Mouse (Mus musculus): ENCODE results near the gene Stoml1. TPM values are rescaled to one million over a fixed set of nuclear protein-coding genes. Genes with fewer than 3 reads are reported as not detected.

Stoml1 gene
- 94.8 and 97.2 TPM in 2 replicates for polyA plus RNA-seq (2015; fragmentation: Nextera tagmentation; extraction: Ambion mirVana)

GRCm38 (mm10) chr9:58253033-58253804, at the start of gene Stoml1:
TSS of gene Stoml1 (plus strand) at chr9:58253164.
- H3K27me3 ChIP-seq = no peaks in the 10 kb centered on the region
- H3K9ac ChIP-seq (replicated peaks) = peak within 1 kb of the TSS; percentile 92
- peak within 1 kb of the TSS; percentile 89 for H3K4me3 ChIP-seq (replicated peaks)
- H3K27ac ChIP-seq = peak within 1 kb of the TSS; percentile 76
- H3K4me1 ChIP-seq (replicated peaks) = peaks cover 36% of the 10 kb centered on the region
- H3K9me3 ChIP-seq = no peaks in the 10 kb centered on the region
- ATAC-seq = peak; percentile 97
- H3K36me3 ChIP-seq = peaks cover 29% of the 10 kb centered on the region
- WGBS = 1% methylated on average over 31 of the region's 31 CpGs
- peak within 1 kb of the TSS; percentile 87 for H3K4me2 ChIP-seq (replicated peaks)

- H3K9ac ChIP-seq (replicated peaks) = peak within 1 kb of the TSS; percentile 80
- 1% methylated on average over 42 of the region's 42 CpGs for WGBS
- H3K36me3 ChIP-seq = no peaks in the 10 kb centered on the region
- peaks cover 57% of the 10 kb centered on the region for H3K27me3 ChIP-seq
- no peaks in the 10 kb centered on the region for H3K9me3 ChIP-seq
- peak; percentile 69 for ATAC-seq
- peak within 1 kb of the TSS; percentile 65 for H3K4me2 ChIP-seq (replicated peaks)
- H3K27ac ChIP-seq = peak within 1 kb of the TSS; percentile 93
- H3K4me3 ChIP-seq (replicated peaks) = peak within 1 kb of the TSS; percentile 49
- H3K4me1 ChIP-seq (replicated peaks) = peaks cover 70% of the 10 kb centered on the region
Observed at GRCm38 (mm10) chr9:58203516-58204447, 49.2 kb upstream of the Stoml1 start, which contains the start of the genes Islr and Islr2. TSS of gene Islr (minus strand) at chr9:58204306. TSS of gene Islr2 (minus strand) at chr9:58204319.

- WGBS = 4% methylated on average over 18 of the region's 18 CpGs
- Histone ChIP-seq H3K4me1 (replicated peaks) (peaks cover 63% of the 10 kb centered on the region), H3K36me3 (no peaks in the 10 kb centered on the region), H3K4me2 (replicated peaks) (peak overlapping the region; percentile 65), H3K27me3 (peaks cover 49% of the 10 kb centered on the region), H3K9ac (replicated peaks) (peak overlapping the region; percentile 80), H3K4me3 (replicated peaks) (peak overlapping the region; percentile 49), H3K27ac (peak overlapping the region; percentile 93), H3K9me3 (no peaks in the 10 kb centered on the region)
- peak; percentile 40 for ATAC-seq
Observed at GRCm38 (mm10) chr9:58204448-58205000, 48.4 kb upstream of the Stoml1 start.

- H3K36me3 ChIP-seq = no peaks in the 10 kb centered on the region
- H3K9ac ChIP-seq (replicated peaks) = no peak overlapping the region
- no peak overlapping the region; the same call in 1 of the 2 replicates for H3K27ac ChIP-seq
- peak overlapping the region; percentile 6 for H3K4me3 ChIP-seq (replicated peaks)
- no peak for ATAC-seq
- H3K4me2 ChIP-seq (replicated peaks) = peak overlapping the region; percentile 65
- H3K27me3 ChIP-seq = peaks cover 34% of the 10 kb centered on the region
- H3K4me1 ChIP-seq (replicated peaks) = peaks cover 51% of the 10 kb centered on the region
- H3K9me3 ChIP-seq = no peaks in the 10 kb centered on the region
- 79% methylated on average over 7 of the region's 7 CpGs for WGBS
Observed at GRCm38 (mm10) chr9:58206013-58206412, 47.0 kb upstream of the Stoml1 start.

GRCm38 (mm10) chr9:58209462-58210303, 43.3 kb upstream of the Stoml1 start:
- Histone ChIP-seq H3K4me1 (replicated peaks) (peaks cover 32% of the 10 kb centered on the region), H3K9me3 (no peaks in the 10 kb centered on the region), H3K27ac (no peak overlapping the region), H3K36me3 (no peaks in the 10 kb centered on the region), H3K9ac (replicated peaks) (no peak overlapping the region), H3K4me3 (replicated peaks) (no peak overlapping the region), H3K27me3 (peaks cover 4% of the 10 kb centered on the region; the same call in 1 of the 2 replicates), H3K4me2 (replicated peaks) (no peak overlapping the region)
- ATAC-seq = no peak
- 78% methylated on average over 8 of the region's 8 CpGs for WGBS

GRCm38 (mm10) chr9:58210304-58210627, 42.7 kb upstream of the Stoml1 start:
- peaks cover 32% of the 10 kb centered on the region for H3K4me1 ChIP-seq (replicated peaks)
- H3K9me3 ChIP-seq = no peaks in the 10 kb centered on the region
- H3K36me3 ChIP-seq = no peaks in the 10 kb centered on the region
- H3K4me3 ChIP-seq (replicated peaks) = no peak overlapping the region
- no peak for ATAC-seq
- WGBS = 91% methylated on average over 2 of the region's 2 CpGs
- H3K4me2 ChIP-seq (replicated peaks) = no peak overlapping the region
- H3K27me3 ChIP-seq = peaks cover 4% of the 10 kb centered on the region; the same call in 1 of the 2 replicates
- H3K27ac ChIP-seq = no peak overlapping the region
- H3K9ac ChIP-seq (replicated peaks) = no peak overlapping the region

DNA sequence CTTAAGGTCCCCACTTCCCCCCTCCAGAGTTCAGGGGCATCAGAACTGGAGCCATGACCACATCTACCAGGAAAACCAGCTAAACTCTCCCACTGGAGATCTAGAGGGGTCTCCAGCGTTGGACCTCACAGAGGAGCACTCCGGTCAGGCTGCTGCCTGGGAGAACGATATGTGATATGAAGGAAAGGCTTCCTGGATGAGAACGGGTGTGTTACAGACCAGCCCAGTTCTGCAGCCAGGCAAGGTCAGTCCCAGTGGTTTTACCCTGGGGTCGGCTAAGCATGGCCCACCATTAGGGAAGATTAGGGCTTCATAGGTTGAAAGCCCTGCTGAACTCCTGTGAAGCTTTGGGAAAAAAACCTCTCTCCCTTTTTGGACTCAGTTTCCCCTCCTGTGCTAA, 39.6 kb upstream of the Stoml1 start:
- Histone ChIP-seq H3K9me3 (no peaks in the 10 kb centered on the region), H3K4me3 (replicated peaks) (no peak overlapping the region), H3K9ac (replicated peaks) (no peak overlapping the region), H3K36me3 (no peaks in the 10 kb centered on the region), H3K4me2 (replicated peaks) (no peak overlapping the region), H3K27ac (no peak overlapping the region), H3K4me1 (replicated peaks) (peaks cover 20% of the 10 kb centered on the region), H3K27me3 (no peaks in the 10 kb centered on the region)
- ATAC-seq = no peak
- 76% methylated on average over 5 of the region's 5 CpGs for WGBS

DNA sequence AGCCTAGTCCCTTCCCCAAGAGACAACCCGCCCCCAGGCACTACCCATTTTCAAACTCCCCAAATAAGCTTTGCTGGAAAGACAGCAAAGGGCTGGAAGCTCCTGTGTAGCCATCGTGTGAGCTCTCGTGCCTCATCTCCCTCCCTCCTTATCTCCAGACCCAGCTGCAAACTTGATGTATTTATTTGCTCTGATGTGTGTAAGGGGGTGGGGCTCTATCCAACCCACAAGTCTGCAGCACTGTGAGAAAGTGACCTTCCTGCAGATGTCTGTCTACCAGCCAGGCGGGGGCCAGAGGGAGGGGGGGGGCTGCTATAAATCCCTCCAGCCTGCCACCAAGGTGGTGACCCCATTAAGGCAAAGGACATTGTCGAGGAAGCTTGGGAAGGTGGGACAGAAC, 39.1 kb upstream of the Stoml1 start:
- H3K9me3 ChIP-seq = no peaks in the 10 kb centered on the region
- no peaks in the 10 kb centered on the region for H3K36me3 ChIP-seq
- H3K9ac ChIP-seq (replicated peaks) = no peak overlapping the region; the same call in 1 of the 2 replicates
- H3K4me2 ChIP-seq (replicated peaks) = no peak overlapping the region
- peak overlapping the region; percentile 44; the same call in 1 of the 2 replicates for H3K27ac ChIP-seq
- peaks cover 20% of the 10 kb centered on the region for H3K4me1 ChIP-seq (replicated peaks)
- 27% methylated on average over 5 of the region's 5 CpGs for WGBS
- H3K27me3 ChIP-seq = no peaks in the 10 kb centered on the region
- H3K4me3 ChIP-seq (replicated peaks) = no peak overlapping the region
- ATAC-seq = peak; percentile 35; the same call in 1 of the 2 replicates

- Histone ChIP-seq H3K27ac (no peak overlapping the region), H3K27me3 (no peaks in the 10 kb centered on the region), H3K4me1 (replicated peaks) (peaks cover 20% of the 10 kb centered on the region), H3K36me3 (no peaks in the 10 kb centered on the region; the same call in 1 of the 2 replicates), H3K4me3 (replicated peaks) (no peak overlapping the region), H3K9ac (replicated peaks) (no peak overlapping the region; the same call in 1 of the 2 replicates), H3K9me3 (no peaks in the 10 kb centered on the region), H3K4me2 (replicated peaks) (no peak overlapping the region)
- 69% methylated on average over 8 of the region's 8 CpGs for WGBS
- ATAC-seq = no peak
Observed at GRCm38 (mm10) chr9:58214519-58215180, 38.3 kb upstream of the Stoml1 start.

GRCm38 (mm10) chr9:58216402-58216801, 36.6 kb upstream of the Stoml1 start:
- H3K4me2 ChIP-seq (replicated peaks) = no peak overlapping the region
- WGBS = 39% methylated on average over 6 of the region's 6 CpGs
- no peak overlapping the region for H3K4me3 ChIP-seq (replicated peaks)
- no peaks in the 10 kb centered on the region for H3K9me3 ChIP-seq
- ATAC-seq = peak; percentile 75
- no peak overlapping the region for H3K9ac ChIP-seq (replicated peaks)
- no peak overlapping the region for H3K27ac ChIP-seq
- peaks cover 20% of the 10 kb centered on the region for H3K4me1 ChIP-seq (replicated peaks)
- no peaks in the 10 kb centered on the region for H3K27me3 ChIP-seq
- H3K36me3 ChIP-seq = no peaks in the 10 kb centered on the region; the same call in 1 of the 2 replicates
